Mouse (Mus musculus) ES-E14 (cell line): ENCODE results near the gene Bmp6.

Experiments used
- CHD2 ChIP-seq: IDR thresholded peaks from 2 replicates; pipeline ENCODE4 v1.6.1; 2014; ENCODE audit warnings: mild to moderate bottlenecking, low read depth, low read length, inconsistent platforms
- MAFK ChIP-seq: IDR thresholded peaks from 2 replicates; pipeline ENCODE4 v1.6.1; 2014; ENCODE audit warnings: mild to moderate bottlenecking, low read depth, low read length, inconsistent platforms; ENCODE audit not compliant: insufficient read depth
- ZC3H11A ChIP-seq: IDR thresholded peaks from 2 replicates; pipeline ENCODE4 v1.6.1; 2012; ENCODE audit warnings: low read depth, mild to moderate bottlenecking, inconsistent platforms, low read length, borderline replicate concordance

DNA sequence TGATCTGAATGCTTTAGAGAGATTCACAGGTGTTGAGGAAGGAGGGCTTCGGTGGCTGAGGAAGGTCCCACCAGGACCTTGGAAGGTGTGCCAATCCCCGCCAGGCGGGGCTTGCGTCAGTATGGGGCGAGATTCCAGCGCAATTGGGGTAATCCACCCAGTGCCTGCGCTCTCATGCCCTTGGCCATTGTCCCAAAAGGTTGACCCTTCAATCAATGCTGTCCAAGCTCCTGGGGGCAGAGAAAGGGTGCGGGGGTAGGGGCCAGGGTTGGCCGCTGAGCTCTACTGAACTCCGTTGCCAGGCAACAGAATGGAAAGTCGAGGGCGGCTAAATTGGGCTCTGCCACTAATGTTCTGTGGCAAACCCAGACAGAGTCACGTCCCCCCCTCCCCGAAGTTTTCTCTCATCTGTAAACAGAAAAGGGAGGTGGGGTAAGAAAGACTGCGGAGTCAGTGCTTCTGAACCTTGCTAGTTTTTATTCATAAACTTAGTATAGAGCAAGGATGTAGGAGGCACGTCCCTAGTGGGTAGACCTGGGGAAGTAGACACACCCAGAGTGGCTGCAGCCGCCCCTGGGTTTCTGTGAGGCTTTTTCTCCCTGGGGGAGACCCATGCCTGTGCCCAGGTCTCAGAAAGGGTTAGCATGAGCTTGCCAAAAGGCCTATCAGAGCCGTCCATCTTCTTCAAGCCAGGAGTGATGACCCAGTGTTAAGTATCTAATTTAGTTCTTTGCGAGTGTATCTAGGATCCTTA lies 2.3 kb downstream of the Bmp6 start:
- TF ChIP-seq MAFK = no peak
- no peak for TF ChIP-seq ZC3H11A
- no peak for TF ChIP-seq CHD2
